Mouse (Mus musculus) limb, embryonic 10.5 days (tissue): Measurements from ENCODE around the gene Cd209e. TPM values are rescaled to one million over a fixed set of nuclear protein-coding genes. Genes with fewer than 3 reads are reported as not detected.
"Not testable (repeated sequence)": the region's sequence is repeated elsewhere in the genome, so short reads cannot be mapped to it uniquely, and the experiment has no call there.

Experiments
- DNase-seq: peaks from one replicate; pipeline ENCODE4 v3.0.0-alpha.2; 2017; ENCODE audit warnings: low spot score
- H3K27ac ChIP-seq: fragments of 300-500 bp; sonication (generic); 2 replicates; pipeline ENCODE4 v1.5.1; 2016; ENCODE audit warnings: mild to moderate bottlenecking
- H3K27me3 ChIP-seq: fragments of 300-500 bp; sonication (generic); 2 replicates; pipeline ENCODE4 v1.6.1; 2016; ENCODE audit warnings: low read depth, mild to moderate bottlenecking; ENCODE audit not compliant: poor library complexity, severe bottlenecking
- H3K36me3 ChIP-seq: fragments of 300-500 bp; sonication (generic); 2 replicates; pipeline ENCODE4 v1.6.1; 2016; ENCODE audit warnings: mild to moderate bottlenecking, moderate library complexity
- H3K4me1 ChIP-seq: fragments of 300-500 bp; sonication (generic); 2 replicates; pipeline ENCODE4 v1.6.1; 2016
- H3K4me3 ChIP-seq: fragments of 300-500 bp; sonication (generic); 2 replicates; pipeline ENCODE4 v1.5.1; 2016; ENCODE audit warnings: mild to moderate bottlenecking, moderate library complexity
- H3K9me3 ChIP-seq: fragments of 300-500 bp; sonication (generic); replicated peaks from 2 replicates; pipeline ENCODE4 v1.6.1; 2016; ENCODE audit warnings: mild to moderate bottlenecking
- WGBS: fragments of 180-500 bp; shearing (Covaris S2); methylation state at CpG from one replicate; pipeline ENCODE4 v1.1.7; 2016; 5-methylcytosine and 5-hydroxymethylcytosine counted together
- polyA plus RNA-seq: library from polyadenylated mRNA; unstranded; fragments of >200 nt; fragmentation: Nextera tagmentation; extraction: Ambion mirVana; gene quantifications from 2 replicates; pipeline ENCODE4 v1.2.1, GENCODE M21; 2016

Cd209e gene
- not detected in 2 replicates for polyA plus RNA-seq

GRCm38 (mm10) chr8:3854209-3854608 is at the start of gene Cd209e:
Gene Cd209e (minus strand): TSS chr8:3854309.
- 75% methylated on average over 2 of the region's 2 CpGs for WGBS
- DNase-seq, result no peak
- Histone ChIP-seq H3K4me1 (no peaks in the 10 kb centered on the region), H3K27me3 (no peaks in the 10 kb centered on the region), H3K4me3 (no peak within 1 kb of the TSS), H3K9me3 (no peaks in the 10 kb centered on the region; the same call in 1 of the 2 replicates), H3K36me3 (no peaks in the 10 kb centered on the region), H3K27ac (no peak within 1 kb of the TSS)

GRCm38 (mm10) chr8:3878455-3878854 is 24.3 kb upstream of the Cd209e start, which contains the start of gene Cd209d:
Gene Cd209d (minus strand): TSS chr8:3878555.
- H3K36me3 ChIP-seq, result no peaks in the 10 kb centered on the region
- H3K4me1 ChIP-seq, result no peaks in the 10 kb centered on the region
- H3K27me3 ChIP-seq, result no peaks in the 10 kb centered on the region
- no peak for DNase-seq
- H3K9me3 ChIP-seq, result 0 out of 2 replicates have a peak, but pooled peaks cover 4% of the 10 kb centered on the region
- no peak within 1 kb of the TSS for H3K27ac ChIP-seq
- WGBS, result 88% methylated on average over 4 of the region's 4 CpGs
- H3K4me3 ChIP-seq, result no peak within 1 kb of the TSS

GRCm38 (mm10) chr8:3876121-3876520 is 22.0 kb upstream of the Cd209e start:
- WGBS, result 79% methylated on average over 2 of the region's 2 CpGs
- 0 out of 2 replicates have a peak, but pooled peaks cover 4% of the 10 kb centered on the region for H3K9me3 ChIP-seq

GRCm38 (mm10) chr8:3862736-3863135 is 8.6 kb upstream of the Cd209e start:
- not testable (repeated sequence) for H3K27ac ChIP-seq, H3K27me3 ChIP-seq, DNase-seq, H3K4me1 ChIP-seq, H3K9me3 ChIP-seq, H3K4me3 ChIP-seq, H3K36me3 ChIP-seq

More at GRCm38 (mm10) chr8:3876121-3876520, 22.0 kb upstream of the Cd209e start:
- Histone ChIP-seq H3K27ac (no peak overlapping the region), H3K4me1 (no peaks in the 10 kb centered on the region), H3K36me3 (no peaks in the 10 kb centered on the region), H3K27me3 (no peaks in the 10 kb centered on the region), H3K4me3 (no peak overlapping the region)
- no peak for DNase-seq

- H3K27me3 ChIP-seq, result no peaks in the 10 kb centered on the region
- H3K27ac ChIP-seq, result no peak overlapping the region
- H3K9me3 ChIP-seq, result peaks cover 14% of the 10 kb centered on the region
- no peak overlapping the region for H3K4me3 ChIP-seq
- no peaks in the 10 kb centered on the region for H3K4me1 ChIP-seq
- DNase-seq, result no peak
- no peaks in the 10 kb centered on the region for H3K36me3 ChIP-seq
- WGBS, result 88% methylated on average over 14 of the region's 14 CpGs
Measured at GRCm38 (mm10) chr8:3803091-3803490, 51.0 kb downstream of the Cd209e start.

Other genes starting within 250 kb of the Cd209e start
- 76.0 and 78.7 TPM in 2 replicates for gene Xab2, start 233.0 kb downstream of the Cd209e start, polyA plus RNA-seq
- gene Pet100, start 232.8 kb downstream of the Cd209e start, polyA plus RNA-seq, result 92.1 and 92.9 TPM in 2 replicates
- 1.0 and 1.3 TPM in 2 replicates for gene Pcp2, start 228.8 kb downstream of the Cd209e start, polyA plus RNA-seq
- gene Stxbp2, start 223.4 kb downstream of the Cd209e start, polyA plus RNA-seq, result 28.6 and 29.8 TPM in 2 replicates
- 0.15 and 0.16 TPM in 2 replicates for gene Retn, start 198.5 kb downstream of the Cd209e start, polyA plus RNA-seq
- not detected in 2 replicates for gene Mcemp1, start 188.6 kb downstream of the Cd209e start, polyA plus RNA-seq
- 11.0 and 12.6 TPM in 2 replicates for gene Fcor, start 181.9 kb downstream of the Cd209e start, polyA plus RNA-seq
- 44.3 and 46.0 TPM in 2 replicates for gene Trappc5, start 178.0 kb downstream of the Cd209e start, polyA plus RNA-seq
- 0.21 and 0.40 TPM in 2 replicates for gene Fcer2a, start 160.1 kb downstream of the Cd209e start, polyA plus RNA-seq
- not detected in 2 replicates for gene Clec4g, start 133.7 kb downstream of the Cd209e start, polyA plus RNA-seq
- gene Cd209a, start 105.3 kb downstream of the Cd209e start, polyA plus RNA-seq, result not detected in 2 replicates
- gene Cd209d, start 24.2 kb upstream of the Cd209e start, polyA plus RNA-seq, result not detected in 2 replicates
- gene Cd209b, start 72.5 kb upstream of the Cd209e start, polyA plus RNA-seq, result not detected in 2 replicates
- 0.38 and 0.56 TPM in 2 replicates for gene Cd209c, start 100.4 kb upstream of the Cd209e start, polyA plus RNA-seq